Mouse (Mus musculus): ENCODE results near the gene Gm11007.
"Not testable (repeated sequence)": the region's sequence is repeated elsewhere in the genome, so short reads cannot be mapped to it uniquely, and the experiment has no call there.

Gm11007 gene

GRCm38 (mm10) chr2:175643678-175644077 lies at the start of gene Gm11007:
TSS of gene Gm11007 (plus strand) at chr2:175643978.
- DNase-seq (ENCODE audit: low read depth, low spot score), result not testable (repeated sequence)

Data from ZHBTc4 (cell line).